ENCODE assay signal across 25 mouse cellular contexts in the genomic region with DNA sequence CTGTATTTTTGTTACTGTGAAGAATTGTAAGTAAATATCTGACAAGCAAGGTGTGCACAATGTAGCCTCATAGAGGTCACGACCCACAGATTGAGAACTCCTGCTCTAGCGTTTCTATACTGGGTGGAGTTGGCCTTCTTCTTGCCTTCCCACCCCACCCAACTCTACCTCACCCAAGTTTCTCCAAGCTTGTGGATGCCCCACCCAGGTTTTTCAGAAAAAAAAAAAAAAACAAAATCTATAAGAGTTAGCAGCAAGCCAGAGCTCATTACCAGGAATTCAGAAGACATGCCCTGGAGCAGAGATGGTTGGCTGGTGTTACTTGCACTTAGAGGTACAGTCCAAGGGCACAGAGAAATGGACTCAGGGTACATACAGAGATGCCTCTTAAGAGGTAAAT. TPM values are rescaled to one million over a fixed set of nuclear protein-coding genes. Genes with fewer than 3 reads are reported as not detected.
A peak's percentile ranks its signal among the peaks of the same experiment; 100 is the strongest.
DNase-seq lines count a peak whose midpoint lies in the region; ATAC-seq lines count a peak whose summit lies in the region.
"Had no signal": no experiment of that assay in that cellular context is flagged by ENCODE, and none has a peak within 500 bp of the region (broad histone marks: within the 10 kb centered on the region; RNA-seq: fewer than 3 reads in every experiment).

No protein-coding gene starts in this region.

- H3K27me3 ChIP-seq in kidney, embryonic 15.5 days: no peaks in the 10 kb centered on the region
- no peaks in the 10 kb centered on the region for H3K27me3 ChIP-seq in embryonic facial prominence, embryonic 13.5 days
- no peaks in the 10 kb centered on the region for H3K27me3 ChIP-seq in stomach, embryonic 15.5 days (replicated peaks)
- H3K27me3 ChIP-seq: neural tube, embryonic 13.5 days; Patski had no signal

- H3K36me3 ChIP-seq in kidney, embryonic 15.5 days: no peaks in the 10 kb centered on the region
- H3K36me3 ChIP-seq in embryonic facial prominence, embryonic 13.5 days: no peaks in the 10 kb centered on the region
- H3K36me3 ChIP-seq in stomach, embryonic 15.5 days: no peaks in the 10 kb centered on the region
- H3K36me3 ChIP-seq: forebrain, embryonic 10.5 days; heart, embryonic 12.5 days; midbrain, embryonic 10.5 days; neural tube, embryonic 13.5 days had no signal

- no peak overlapping the region for H3K4me2 ChIP-seq in kidney, embryonic 15.5 days
- no peak overlapping the region for H3K4me2 ChIP-seq in embryonic facial prominence, embryonic 13.5 days
- no peak overlapping the region for H3K4me2 ChIP-seq in stomach, embryonic 15.5 days
- H3K4me2 ChIP-seq: heart, embryonic 12.5 days; neural tube, embryonic 13.5 days had no signal

- H3K9me3 ChIP-seq in kidney, embryonic 15.5 days (replicated peaks): no peaks in the 10 kb centered on the region
- no peaks in the 10 kb centered on the region for H3K9me3 ChIP-seq in embryonic facial prominence, embryonic 13.5 days
- H3K9me3 ChIP-seq in stomach, embryonic 15.5 days: no peaks in the 10 kb centered on the region
- H3K9me3 ChIP-seq: forebrain, embryonic 10.5 days; heart, embryonic 12.5 days; midbrain, embryonic 10.5 days; neural tube, embryonic 13.5 days had no signal

- DNase-seq in kidney, adult 9 months: no peak
- peak; percentile 59 for DNase-seq in liver
- no peak for DNase-seq in thymus, postnatal 4 days
- no peak for DNase-seq in layer of hippocampus, postnatal 10 days (ENCODE audit: low spot score in 2 of 2)
- DNase-seq in T-cell, adult 2 months (ENCODE audit: low spot score): no peak
- DNase-seq: cerebellum, adult 11-12 months; cerebellum, postnatal 36 days; gastrocnemius, postnatal 10 days; heart, postnatal 36 days; kidney, adult 11 months; kidney, postnatal 25 days; layer of hippocampus, adult 9-11 months; lung, adult 18-20 months; lung, postnatal 36 days; thymus, adult 18-20 months had no signal

- no peak overlapping the region for H3K9ac ChIP-seq in kidney, embryonic 15.5 days
- no peak overlapping the region for H3K9ac ChIP-seq in embryonic facial prominence, embryonic 13.5 days
- H3K9ac ChIP-seq in stomach, embryonic 15.5 days: no peak overlapping the region
- H3K9ac ChIP-seq: heart, embryonic 12.5 days; neural tube, embryonic 13.5 days had no signal

- no peak overlapping the region for H3K4me3 ChIP-seq in kidney, embryonic 15.5 days (replicated peaks)
- H3K4me3 ChIP-seq in embryonic facial prominence, embryonic 13.5 days: no peak overlapping the region
- H3K4me3 ChIP-seq in stomach, embryonic 15.5 days (replicated peaks): no peak overlapping the region
- H3K4me3 ChIP-seq: forebrain, embryonic 10.5 days; heart, embryonic 12.5 days; midbrain, embryonic 10.5 days; neural tube, embryonic 13.5 days had no signal

- peaks cover 49% of the 10 kb centered on the region for H3K4me1 ChIP-seq in kidney, embryonic 15.5 days
- H3K4me1 ChIP-seq in embryonic facial prominence, embryonic 13.5 days: peaks cover 12% of the 10 kb centered on the region
- peaks cover 5% of the 10 kb centered on the region; the same call in 1 of the 2 replicates for H3K4me1 ChIP-seq in stomach, embryonic 15.5 days
- H3K4me1 ChIP-seq: midbrain, embryonic 10.5 days; neural tube, embryonic 13.5 days had no signal

- no peak for ATAC-seq in kidney, embryonic 15.5 days (replicated peaks; ENCODE audit: low FRiP score)
- no peak for ATAC-seq in embryonic facial prominence, embryonic 13.5 days (ENCODE audit: insufficient number of reproducible peaks, insufficient read depth, low FRiP score, low TSS enrichment, low read depth)
- ATAC-seq in stomach, embryonic 15.5 days (ENCODE audit: insufficient read depth, low FRiP score, low read depth): no peak
- ATAC-seq: hindbrain, embryonic 16.5 days; Patski had no signal

- 0 out of 2 replicates have a peak overlapping the region, but pooled peaks have one; percentile 37 for H3K27ac ChIP-seq in kidney, embryonic 15.5 days
- 0 out of 2 replicates have a peak overlapping the region, but pooled peaks have one; percentile 68 for H3K27ac ChIP-seq in embryonic facial prominence, embryonic 13.5 days
- peak overlapping the region; percentile 23; the same call in 1 of the 2 replicates for H3K27ac ChIP-seq in stomach, embryonic 15.5 days
- H3K27ac ChIP-seq: forebrain, embryonic 10.5 days; midbrain, embryonic 10.5 days; neural tube, embryonic 13.5 days had no signal

- 61% methylated on average over 2 of the region's 2 CpGs for WGBS in kidney, embryonic 15.5 days
- 56% methylated on average over 2 of the region's 2 CpGs for WGBS in embryonic facial prominence, embryonic 13.5 days
- 52% methylated on average over 2 of the region's 2 CpGs for WGBS in stomach, embryonic 15.5 days

RNA-seq across cellular contexts. Expression of a gene that starts 8.3 kb away (rescaled TPM):
- 29.0 and 33.1 TPM in 2 replicates for polyA plus RNA-seq in kidney, embryonic 15.5 days (2015; fragmentation: Nextera tagmentation; extraction: Ambion mirVana)
- polyA plus RNA-seq in embryonic facial prominence, embryonic 13.5 days (2015; fragmentation: Nextera tagmentation; extraction: Ambion mirVana): 20.0 and 27.9 TPM in 2 replicates
- 44.5 and 73.3 TPM in 2 replicates for polyA plus RNA-seq in stomach, embryonic 15.5 days (2015; fragmentation: Nextera tagmentation; extraction: Ambion mirVana)
- total RNA-seq in layer of hippocampus, postnatal 10 days (2021): under 1 TPM in 1 of 2 experiments, not detected in 1; 0.67 TPM
- total RNA-seq: CH12.LX; gastrocnemius, postnatal 10 days; heart, postnatal 36 days had no signal

RNA-seq across cellular contexts. Expression of a gene that starts 34.5 kb away (rescaled TPM):
- polyA plus RNA-seq in kidney, embryonic 15.5 days (2015; fragmentation: Nextera tagmentation; extraction: Ambion mirVana): 30.4 and 33.1 TPM in 2 replicates
- polyA plus RNA-seq in embryonic facial prominence, embryonic 13.5 days (2015; fragmentation: Nextera tagmentation; extraction: Ambion mirVana): 25.3 and 27.9 TPM in 2 replicates
- polyA plus RNA-seq in stomach, embryonic 15.5 days (2015; fragmentation: Nextera tagmentation; extraction: Ambion mirVana): 20.1 and 25.2 TPM in 2 replicates
- total RNA-seq in layer of hippocampus, postnatal 10 days (2021): 10 to 100 TPM; 86.2 to 87.7 TPM

RNA-seq across cellular contexts. Expression of a gene that starts 41.8 kb away (rescaled TPM):
- 0.88 and 1.1 TPM in 2 replicates for polyA plus RNA-seq in kidney, embryonic 15.5 days (2015; fragmentation: Nextera tagmentation; extraction: Ambion mirVana)
- 0.10 and 0.30 TPM in 2 replicates for polyA plus RNA-seq in embryonic facial prominence, embryonic 13.5 days (2015; fragmentation: Nextera tagmentation; extraction: Ambion mirVana)
- 0.35 and 0.42 TPM in 2 replicates for polyA plus RNA-seq in stomach, embryonic 15.5 days (2015; fragmentation: Nextera tagmentation; extraction: Ambion mirVana)
- total RNA-seq in layer of hippocampus, postnatal 10 days (2021): under 1 TPM in 1 of 2 experiments, not detected in 1; 0.20 TPM
- total RNA-seq: CH12.LX had no signal
- polyA plus RNA-seq: heart, embryonic 12.5 days; hindbrain, embryonic 16.5 days; neural tube, embryonic 13.5 days had no signal

RNA-seq across cellular contexts. Expression of a gene that starts 45.8 kb away (rescaled TPM):
- polyA plus RNA-seq in kidney, embryonic 15.5 days (2015; fragmentation: Nextera tagmentation; extraction: Ambion mirVana): 81.7 and 84.4 TPM in 2 replicates
- polyA plus RNA-seq in embryonic facial prominence, embryonic 13.5 days (2015; fragmentation: Nextera tagmentation; extraction: Ambion mirVana): 93.3 and 94.0 TPM in 2 replicates
- 67.0 and 68.6 TPM in 2 replicates for polyA plus RNA-seq in stomach, embryonic 15.5 days (2015; fragmentation: Nextera tagmentation; extraction: Ambion mirVana)
- 10 to 100 TPM; 84.2 to 84.4 TPM for total RNA-seq in layer of hippocampus, postnatal 10 days (2021)
